Mouse (Mus musculus) v-Abl transformed pro-B cells (cell line): ENCODE measurements at regions not wholly inside any gene's neighbourhood (a gene's known extent, or its start where the extent isn't known, plus 50 kb on each side); places are given as distances from the start of the nearest gene placed in this dataset.

Experiments
- in situ Hi-C, 2 experiments: fragments of 400-800 bp; cut with MboI; formaldehyde crosslinking; loops; one replicate each; pipeline ENCODE4 v1.15.1; 2025; ENCODE audit not compliant: unreplicated experiment in 2 of 2

DNA sequence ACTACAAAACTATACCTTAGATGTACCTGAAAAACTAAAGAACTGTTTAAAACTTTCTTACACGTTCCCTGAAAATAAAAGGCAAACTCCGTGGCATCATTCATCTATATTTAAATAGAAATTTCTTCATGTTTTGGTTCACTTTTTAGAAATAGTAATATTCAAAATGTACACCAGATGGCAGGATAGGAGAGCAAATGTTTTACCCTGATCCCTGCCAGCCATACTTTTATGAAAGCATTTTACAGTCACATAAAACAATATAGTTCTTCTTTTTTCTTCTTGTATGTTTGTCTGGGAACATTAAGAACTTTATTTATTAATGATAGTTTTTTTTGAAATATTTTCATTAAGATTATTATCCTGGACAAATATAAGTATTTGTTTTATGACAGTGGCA lies 68.5 kb downstream of the 4921530L21Rik start:
- in situ Hi-C loops, result loop anchor here in 1 of 2 experiments (5.0 kb wide), 1 partner anchor 953 kb away; no protein-coding TSS in a partner anchor

DNA sequence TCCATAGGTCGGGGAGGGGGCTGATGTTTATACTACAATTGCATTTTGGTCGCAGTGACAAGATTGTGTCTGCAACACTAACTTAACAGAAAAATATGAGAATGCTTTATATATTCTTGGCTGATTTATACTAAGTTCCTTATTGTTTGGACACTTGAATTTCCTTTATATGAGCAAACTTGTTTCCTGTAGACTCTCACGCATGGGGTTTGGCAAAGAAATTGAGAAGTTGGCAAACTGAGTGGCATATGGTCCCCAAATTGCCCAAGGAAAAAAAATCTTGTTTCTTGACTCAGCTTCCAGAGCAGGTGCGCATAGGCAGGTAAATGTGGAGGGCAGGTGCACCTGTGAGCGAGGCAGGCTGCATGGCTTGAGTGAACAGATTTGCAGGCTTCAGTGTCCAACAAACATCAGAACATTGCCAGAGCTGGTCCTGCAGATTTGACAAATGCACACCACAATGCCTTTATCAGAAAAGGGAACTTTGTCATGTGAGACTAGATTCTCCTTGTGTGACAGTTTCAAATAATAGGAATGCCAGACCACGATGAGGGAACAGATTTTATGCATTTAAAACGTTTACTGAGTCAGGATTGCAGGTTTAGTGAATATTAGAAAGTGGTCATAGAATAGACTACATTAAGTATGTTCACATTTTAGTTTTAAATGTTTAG lies 75.1 kb downstream of the 4921530L21Rik start:
- in situ Hi-C loops, result loop anchor here in 1 of 2 experiments (10.0 kb wide), 1 partner anchor 949 kb away; no protein-coding TSS in a partner anchor

DNA sequence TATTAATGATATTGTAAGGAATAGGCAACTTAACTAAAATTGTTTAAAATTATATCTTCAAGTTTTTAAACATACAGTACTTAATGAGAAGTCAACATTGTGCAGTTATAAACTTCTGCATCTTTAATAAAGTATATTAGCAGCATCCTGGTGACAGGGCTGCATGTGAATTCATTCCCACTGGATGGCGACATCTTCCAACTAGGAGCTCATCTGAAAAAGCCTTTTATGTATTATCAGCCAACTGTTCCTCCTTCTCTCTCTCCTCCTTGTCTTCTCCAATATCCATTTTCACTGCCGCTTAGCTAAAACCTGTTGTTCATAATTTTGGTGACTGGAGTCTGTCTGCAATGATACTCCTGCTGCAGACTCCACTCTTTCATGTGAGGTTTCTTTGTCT lies 103.0 kb downstream of the 4921530L21Rik start:
- in situ Hi-C loops, result no loop called here

DNA sequence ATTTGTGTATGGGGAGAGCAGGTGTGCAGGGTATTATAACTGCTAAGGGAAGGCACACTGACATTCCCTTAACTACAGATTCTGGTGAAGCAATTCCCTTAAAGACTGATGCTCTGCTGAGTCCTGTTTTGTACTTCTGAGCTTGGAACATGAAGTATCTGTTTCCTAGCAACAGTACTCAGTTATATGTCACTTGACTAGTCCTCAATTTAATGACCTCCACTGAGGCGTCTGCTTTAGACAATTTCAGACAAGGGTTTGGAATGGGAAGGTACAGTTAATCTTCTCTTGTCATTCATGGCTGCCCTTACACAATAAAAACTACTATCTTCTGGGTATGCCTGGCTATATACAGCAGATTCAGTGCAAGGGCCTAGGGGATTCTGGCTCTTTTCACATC lies 117.3 kb downstream of the 4921530L21Rik start:
- in situ Hi-C loops, result no loop called here

DNA sequence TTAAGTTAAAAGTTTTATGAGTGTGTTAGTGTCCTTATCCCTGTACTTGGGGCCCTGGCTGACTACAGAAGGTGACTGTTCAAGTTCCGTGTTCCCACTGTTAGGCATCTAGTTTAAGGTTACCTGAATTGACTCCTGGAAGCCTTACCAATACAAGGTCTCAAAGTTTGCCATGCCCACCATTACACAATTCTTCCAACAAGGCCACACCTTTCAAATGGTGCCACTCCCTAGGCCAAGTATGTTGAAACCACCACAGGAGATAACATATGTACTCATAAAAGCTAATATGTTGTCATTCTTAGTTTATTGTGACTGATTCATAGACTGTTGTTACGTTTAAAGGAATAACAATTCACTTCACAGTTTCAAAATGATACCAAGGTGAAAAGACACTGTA lies 140.6 kb downstream of the 4921530L21Rik start:
- in situ Hi-C loops, result no loop called here
